Mouse (Mus musculus) thymus, adult 2 months (tissue): ENCODE results near the gene Cc2d1b. TPM values are rescaled to one million over a fixed set of nuclear protein-coding genes. Genes with fewer than 3 reads are reported as not detected.

ENCODE experiments used
- DNase-seq: peaks from one replicate; pipeline ENCODE4 v3.0.0; 2021
- H3K27ac ChIP-seq: fragments of 200-500 bp; 2 replicates; pipeline ENCODE4 v1.5.1; 2012; ENCODE audit warnings: low read length, control low read depth; ENCODE audit not compliant: control insufficient read depth, insufficient read depth
- H3K27me3 ChIP-seq: fragments of 200-500 bp; 2 replicates; pipeline ENCODE4 v1.6.1; 2012; ENCODE audit warnings: mild to moderate bottlenecking, low read length, moderate library complexity, mixed read lengths; ENCODE audit not compliant: control insufficient read depth, insufficient read depth
- H3K36me3 ChIP-seq: fragments of 200-500 bp; 2 replicates; pipeline ENCODE4 v1.6.1; 2012; ENCODE audit warnings: mild to moderate bottlenecking, low read length, moderate library complexity; ENCODE audit not compliant: control insufficient read depth, insufficient read depth
- H3K4me1 ChIP-seq: fragments of 200-500 bp; replicated peaks from 2 replicates; pipeline ENCODE4 v1.6.1; 2012; ENCODE audit warnings: low read length; ENCODE audit not compliant: control insufficient read depth, insufficient read depth
- H3K4me3 ChIP-seq: fragments of 200-500 bp; 2 replicates; pipeline ENCODE4 v1.5.1; 2012; ENCODE audit warnings: mild to moderate bottlenecking, low read length, control low read depth, moderate library complexity; ENCODE audit not compliant: control insufficient read depth, insufficient read depth
- CTCF ChIP-seq: fragments of 200-500 bp; IDR thresholded peaks from 2 replicates; pipeline ENCODE4 v1.5.1; 2012; ENCODE audit warnings: mild to moderate bottlenecking, control low read depth, low read length, moderate library complexity, borderline replicate concordance; ENCODE audit not compliant: control insufficient read depth, poor library complexity, insufficient read depth; ENCODE audit errors: extremely low read depth
- POLR2A ChIP-seq: fragments of 200-500 bp; IDR thresholded peaks from 2 replicates; pipeline ENCODE4 v1.6.1; 2012; ENCODE audit warnings: mild to moderate bottlenecking, low read length, control low read depth, moderate library complexity; ENCODE audit not compliant: control insufficient read depth, poor library complexity, insufficient read depth; ENCODE audit errors: extremely low read depth
- WGBS: fragments of 180-500 bp; shearing (Covaris S2); methylation state at CpG from one replicate; pipeline ENCODE4 v1.1.7; 2018; 5-methylcytosine and 5-hydroxymethylcytosine counted together
- polyA plus RNA-seq: library from polyadenylated mRNA; depleted of rRNA; stranded (reverse); fragments of >200 nt; gene quantifications from 2 replicates; pipeline ENCODE4 v1.2.3, GENCODE M21; 2012; rRNA removed

Gene Cc2d1b
- polyA plus RNA-seq, result 73.1 and 73.2 TPM in 2 replicates

DNA sequence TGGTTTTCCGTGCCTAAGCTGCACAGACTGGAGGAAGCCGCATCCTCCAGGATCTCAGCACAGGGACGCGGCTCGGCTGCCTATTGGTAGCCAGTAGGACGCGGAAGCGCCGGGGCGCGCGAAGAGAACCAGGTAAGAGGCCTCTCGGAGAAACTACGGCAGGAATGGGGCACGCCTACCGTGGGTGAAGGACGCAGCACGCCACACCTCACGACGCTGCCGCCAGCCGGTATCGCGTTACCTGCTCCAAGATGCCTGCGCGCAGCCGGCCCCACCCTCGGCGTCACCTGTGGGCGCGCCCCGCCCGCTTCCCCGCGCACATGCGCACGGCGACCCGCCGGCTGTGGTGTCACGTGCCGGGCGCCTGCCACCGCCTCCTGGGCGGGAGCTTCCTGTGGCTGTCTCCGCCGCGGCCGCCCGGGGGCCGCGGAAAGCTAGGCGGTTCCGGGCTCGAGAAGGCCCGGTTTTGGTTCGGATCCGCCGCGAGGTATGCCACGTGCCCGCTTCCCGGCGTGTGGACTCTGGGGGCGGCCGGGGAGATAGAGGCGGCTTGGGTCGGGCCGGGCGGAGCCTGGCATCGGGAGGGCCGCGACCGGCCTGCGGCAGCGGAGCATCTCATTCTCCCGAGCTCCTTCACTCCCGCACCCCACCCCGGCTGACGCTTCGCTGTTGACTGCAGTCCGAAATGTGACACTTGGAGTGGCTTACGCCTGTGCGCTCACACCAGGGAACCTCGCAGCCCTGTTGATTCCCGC is at the start of gene Cc2d1b:
Gene Cc2d1b, plus strand, starts transcription at position 354 of the 755 bp plus-strand sequence.
- no peak; the same call in 1 of the 2 replicates for TF ChIP-seq CTCF
- peak; percentile 83 for TF ChIP-seq POLR2A
- Histone ChIP-seq H3K36me3 (peaks cover 5% of the 10 kb centered on the region), H3K4me3 (peak within 1 kb of the TSS; percentile 69), H3K27ac (0 out of 2 replicates have a peak within 1 kb of the TSS, but pooled peaks have one; percentile 6), H3K4me1 (peaks cover 10% of the 10 kb centered on the region), H3K27me3 (no peaks in the 10 kb centered on the region)
- peak; percentile 89 for DNase-seq
- WGBS, result under 1% methylated on average over 86 of the region's 86 CpGs

DNA sequence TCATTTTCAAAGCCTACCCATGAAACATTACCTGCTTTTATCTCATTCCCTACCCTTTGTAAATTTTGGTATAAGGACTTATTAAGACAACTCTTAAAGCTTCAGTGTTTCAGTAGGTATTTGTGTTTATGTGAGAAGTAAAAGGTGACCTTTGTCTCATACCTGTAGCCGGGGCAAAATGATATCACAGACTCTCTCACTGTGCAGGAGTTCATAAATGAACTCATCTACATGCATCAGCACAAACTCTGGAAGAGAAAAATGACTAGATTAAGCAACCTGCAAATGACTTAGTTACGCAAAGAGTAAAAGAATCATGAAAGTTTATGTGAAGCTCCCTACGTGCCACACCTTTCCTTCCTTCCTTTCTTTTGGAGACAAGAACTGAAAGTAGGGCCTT is 47.1 kb upstream of the Cc2d1b start:
- TF ChIP-seq POLR2A, result no peak
- no peak for TF ChIP-seq CTCF
- Histone ChIP-seq H3K4me1 (peaks cover under 1% of the 10 kb centered on the region), H3K4me3 (no peak overlapping the region), H3K36me3 (peaks cover 52% of the 10 kb centered on the region), H3K27ac (no peak overlapping the region), H3K27me3 (no peaks in the 10 kb centered on the region)
- no peak for DNase-seq
- 94% methylated on average over 3 of the region's 3 CpGs for WGBS

DNA sequence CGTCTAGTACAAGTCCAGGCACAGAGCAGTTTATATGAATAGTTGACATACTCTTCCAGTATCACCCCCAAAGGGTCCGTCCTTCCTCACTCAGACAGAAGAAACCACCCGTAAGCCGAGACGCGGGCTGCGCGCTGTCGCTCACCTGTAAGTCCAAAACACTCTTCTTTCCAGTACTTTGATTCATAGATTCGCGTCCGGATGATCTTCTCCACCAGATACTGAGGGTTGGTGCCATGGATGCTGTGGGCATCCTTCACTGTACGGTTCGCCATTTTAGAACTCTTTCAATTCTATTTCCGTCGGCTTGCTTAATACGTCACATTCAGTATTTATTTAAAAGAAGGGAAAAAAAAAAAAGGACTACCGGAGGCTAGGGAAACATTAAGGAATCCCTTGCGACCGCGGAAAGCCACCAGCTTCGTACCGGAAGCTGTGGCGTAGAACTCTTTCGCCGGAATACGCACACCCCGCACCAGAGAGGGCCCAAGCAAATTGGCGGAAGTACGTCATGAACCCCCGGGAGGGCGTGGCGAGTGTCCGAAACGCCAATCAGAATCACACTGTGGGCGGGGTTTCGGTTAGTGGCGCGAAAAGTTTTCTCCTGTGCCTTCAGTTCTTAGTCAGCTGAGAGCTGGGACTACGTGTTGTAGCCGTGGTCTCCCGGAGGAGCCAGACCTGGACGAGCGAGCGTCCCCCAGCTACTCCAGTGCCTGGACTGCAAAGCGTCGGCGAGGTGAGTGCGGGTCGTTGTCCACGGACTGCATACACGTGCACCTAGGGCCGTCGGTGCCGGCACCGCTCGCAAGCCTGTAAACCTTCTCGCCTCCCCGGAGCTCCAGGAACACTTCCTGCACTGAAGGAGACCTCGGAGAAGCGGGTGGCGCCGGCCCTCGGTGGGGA is 40.6 kb upstream of the Cc2d1b start, which contains the start of the genes Prpf38a and Orc1:
Gene Prpf38a, minus strand, starts transcription at position 497 of the 903 bp plus-strand sequence.
Gene Orc1, plus strand, starts transcription at position 584 of the 903 bp plus-strand sequence.
- Histone ChIP-seq H3K36me3 (peaks cover 11% of the 10 kb centered on the region; the same call in 1 of the 2 replicates), H3K4me1 (peaks cover 10% of the 10 kb centered on the region), H3K27ac (peak within 1 kb of the TSS; percentile 62), H3K27me3 (no peaks in the 10 kb centered on the region), H3K4me3 (peak within 1 kb of the TSS; percentile 58)
- TF ChIP-seq CTCF, result no peak
- peak; percentile 60 for TF ChIP-seq POLR2A
- WGBS, result under 1% methylated on average over 64 of the region's 64 CpGs
- DNase-seq, result peak; percentile 97

DNA sequence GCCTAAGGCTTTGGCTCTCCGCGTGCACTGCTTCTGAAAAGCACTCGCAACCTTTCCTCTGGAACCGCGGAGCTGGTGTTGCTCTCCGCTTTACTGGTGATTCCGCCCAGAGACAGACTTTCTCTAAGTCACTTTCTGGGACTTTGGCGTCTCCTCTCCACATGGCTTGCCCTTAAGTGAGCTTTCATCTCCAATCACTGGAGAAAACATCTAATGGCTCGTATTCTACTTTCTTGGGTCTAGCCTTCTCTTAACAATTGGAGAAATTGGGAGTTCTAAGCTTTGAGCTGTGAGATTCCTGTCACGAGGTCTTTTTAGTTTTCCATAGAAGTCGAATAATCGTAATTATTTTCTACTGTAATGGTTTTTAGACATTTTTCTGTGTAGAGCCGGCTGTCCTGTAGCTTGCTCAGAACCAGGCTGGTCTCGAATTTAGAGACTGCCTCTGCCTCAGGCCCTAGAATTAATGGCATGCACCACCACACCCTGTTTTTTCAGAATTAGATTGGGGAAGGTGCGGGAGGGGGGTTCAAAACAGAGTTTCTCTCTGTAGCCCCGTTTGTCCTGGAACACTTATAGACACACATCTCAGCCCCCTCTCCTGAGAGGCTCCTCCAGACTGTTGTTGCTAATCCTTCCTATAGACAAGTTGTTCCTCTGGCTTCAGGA is 39.9 kb upstream of the Cc2d1b start:
- Histone ChIP-seq H3K27me3 (no peaks in the 10 kb centered on the region), H3K4me1 (peaks cover 10% of the 10 kb centered on the region), H3K4me3 (peak overlapping the region; percentile 58), H3K36me3 (peaks cover 6% of the 10 kb centered on the region; the same call in 1 of the 2 replicates), H3K27ac (no peak overlapping the region)
- TF ChIP-seq CTCF (no peak), POLR2A (no peak)
- DNase-seq, result no peak
- 1% methylated on average over 16 of the region's 16 CpGs for WGBS

DNA sequence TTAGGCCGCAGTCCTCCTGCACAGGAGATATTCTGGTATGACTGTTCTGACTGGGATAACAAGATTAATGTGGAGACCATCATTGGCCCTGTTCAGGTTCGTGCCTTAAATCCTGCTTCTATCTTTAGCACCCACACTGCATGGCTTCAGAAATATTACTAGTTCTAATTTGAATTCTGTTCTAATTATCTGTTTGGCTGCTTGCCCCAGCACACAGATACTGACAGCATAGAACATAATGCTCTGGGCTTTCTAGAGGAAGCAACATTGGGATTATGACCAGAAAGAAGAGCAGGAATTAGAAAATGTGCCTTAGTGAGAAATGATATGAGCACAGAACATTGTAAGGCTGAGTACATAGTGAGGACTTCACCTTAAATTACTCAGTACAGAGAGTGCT is 26.4 kb upstream of the Cc2d1b start:
- no peak overlapping the region for H3K27ac ChIP-seq
- no peak for DNase-seq
- H3K4me3 ChIP-seq, result no peak overlapping the region
- peaks cover 4% of the 10 kb centered on the region; the same call in 1 of the 2 replicates for H3K36me3 ChIP-seq
- peaks cover 6% of the 10 kb centered on the region for H3K4me1 ChIP-seq
- no peak for TF ChIP-seq CTCF
- no peak for TF ChIP-seq POLR2A
- H3K27me3 ChIP-seq, result no peaks in the 10 kb centered on the region
- WGBS, result 96% methylated on average over 2 of the region's 2 CpGs

GRCm38 (mm10) chr4:108595785-108596184 is 24.0 kb upstream of the Cc2d1b start:
- Histone ChIP-seq H3K27ac (no peak overlapping the region), H3K36me3 (peaks cover 4% of the 10 kb centered on the region; the same call in 1 of the 2 replicates), H3K27me3 (no peaks in the 10 kb centered on the region), H3K4me3 (no peak overlapping the region), H3K4me1 (no peaks in the 10 kb centered on the region)
- DNase-seq, result no peak
- 95% methylated on average over 1 of the region's 1 CpGs for WGBS
- TF ChIP-seq POLR2A (no peak), CTCF (no peak)
